Mouse (Mus musculus) embryo, embryonic 10 days (tissue): ENCODE results near the gene Scg2.
A peak's percentile ranks its signal among the peaks of the same experiment; 100 is the strongest.

Experiments used
- DNase-seq: peaks from one replicate; pipeline ENCODE4 v3.0.0-alpha.2; 2015; ENCODE audit warnings: low spot score

The Scg2 gene

DNA sequence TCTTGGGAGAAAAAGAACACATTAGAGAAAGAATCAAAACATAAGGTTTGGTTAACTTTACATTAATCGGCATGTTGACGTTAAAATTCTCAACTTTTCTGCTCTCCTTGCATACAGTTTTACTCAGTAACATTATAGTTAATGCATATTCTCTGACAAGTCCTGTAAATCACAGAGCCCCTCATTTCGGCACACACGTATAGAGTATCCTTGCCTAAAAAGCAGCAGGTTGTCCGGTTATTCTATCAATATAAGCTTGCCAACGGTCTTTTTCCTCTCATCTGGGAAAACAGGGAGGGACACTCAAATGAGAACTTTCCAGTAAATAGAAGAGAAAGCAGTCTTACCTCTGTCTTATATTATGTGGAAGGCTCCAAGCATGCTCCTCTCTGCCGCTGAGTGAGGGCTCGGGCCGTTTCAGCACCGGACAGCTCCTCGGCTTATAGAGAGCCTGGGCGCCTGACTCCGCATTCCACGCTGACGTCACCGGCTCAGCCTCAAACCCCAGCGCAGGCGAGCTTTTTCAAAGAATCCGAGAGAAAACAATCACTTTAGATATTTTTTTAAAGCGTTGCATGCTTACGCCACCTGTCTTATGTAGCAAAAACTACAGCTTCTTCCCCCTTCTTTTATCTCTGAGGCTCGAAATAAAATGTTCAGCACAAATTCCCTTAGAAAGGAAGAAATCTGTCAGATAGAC lies at the start of gene Scg2:
Gene Scg2 (minus strand): TSS at position 512 of the 700 bp plus-strand sequence.
- DNase-seq, result peak; percentile 95

DNA sequence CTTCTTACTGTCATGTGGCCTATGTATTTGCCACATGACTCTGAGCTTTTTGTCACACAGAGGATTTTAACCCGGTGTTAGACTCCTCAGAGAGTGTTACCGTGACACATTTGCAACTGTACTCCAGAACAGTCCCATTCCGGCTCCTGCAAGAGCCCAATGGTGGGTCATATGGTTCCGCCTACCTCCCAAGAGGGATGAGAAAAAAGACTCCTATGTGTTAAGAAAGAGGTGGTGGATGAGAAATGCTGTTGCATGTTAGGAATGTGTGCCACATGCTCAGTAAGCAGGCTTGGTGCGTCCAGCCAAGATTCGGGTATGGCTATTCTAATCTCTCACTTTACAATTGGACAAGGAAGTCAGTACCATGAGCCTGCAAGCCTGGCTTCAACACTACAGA lies 45.6 kb upstream of the Scg2 start:
- DNase-seq, result no peak

DNA sequence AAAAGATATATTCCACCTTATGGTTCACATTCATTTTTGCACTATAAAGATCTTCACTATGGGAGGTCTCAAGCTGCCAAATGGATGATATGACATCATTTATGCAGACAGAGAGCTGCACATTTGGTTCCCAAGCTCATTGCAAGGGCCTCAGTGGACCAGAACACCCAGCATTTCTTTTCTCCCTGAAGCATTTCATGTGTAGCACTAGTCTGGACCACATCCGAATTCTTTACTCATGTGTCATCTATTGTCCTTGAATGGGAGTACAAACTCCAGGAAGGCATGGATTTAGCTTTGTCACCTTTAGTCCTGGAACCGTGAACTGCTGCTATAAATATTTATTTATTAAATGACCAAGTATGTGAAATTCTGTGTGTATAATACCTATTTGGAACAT lies 30.9 kb upstream of the Scg2 start:
- DNase-seq, result no peak

DNA sequence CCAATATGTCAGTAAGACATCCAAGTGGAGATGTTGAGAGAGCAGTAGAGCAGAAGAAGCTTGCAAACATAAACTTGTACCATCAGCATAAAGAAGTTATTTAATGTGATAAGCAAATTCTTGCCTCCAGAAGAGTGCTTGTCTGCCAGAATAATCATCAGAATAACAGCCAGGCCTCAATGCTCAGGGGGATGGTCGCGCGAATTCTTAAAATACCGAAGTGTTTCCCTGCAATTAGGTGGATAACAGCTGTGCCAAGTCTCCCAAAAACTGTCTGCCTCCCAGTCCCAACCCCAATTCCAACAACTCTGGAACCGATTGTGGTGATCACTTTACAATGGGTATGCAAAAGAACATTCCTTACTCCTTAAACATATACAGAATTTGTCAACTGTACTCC lies 30.0 kb upstream of the Scg2 start:
- DNase-seq, result no peak

DNA sequence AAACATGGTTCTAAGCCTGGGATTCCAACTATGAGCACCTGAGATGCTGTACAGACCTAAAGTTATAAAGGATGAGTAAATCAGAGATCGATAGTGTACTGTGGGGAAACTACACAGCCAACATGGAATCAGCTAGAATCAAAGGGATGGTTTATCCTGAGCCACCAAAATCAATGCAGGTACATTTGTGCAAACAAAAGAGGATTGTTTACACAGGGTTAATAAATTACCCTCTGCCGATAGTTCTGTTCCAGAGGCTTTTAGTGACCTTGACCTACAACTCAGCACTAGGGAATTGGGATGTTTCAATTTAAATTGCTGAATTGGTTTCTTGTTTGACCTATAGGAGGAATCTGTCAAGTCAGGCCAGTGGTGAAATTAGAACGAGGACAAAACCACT lies 26.7 kb upstream of the Scg2 start:
- no peak for DNase-seq

DNA sequence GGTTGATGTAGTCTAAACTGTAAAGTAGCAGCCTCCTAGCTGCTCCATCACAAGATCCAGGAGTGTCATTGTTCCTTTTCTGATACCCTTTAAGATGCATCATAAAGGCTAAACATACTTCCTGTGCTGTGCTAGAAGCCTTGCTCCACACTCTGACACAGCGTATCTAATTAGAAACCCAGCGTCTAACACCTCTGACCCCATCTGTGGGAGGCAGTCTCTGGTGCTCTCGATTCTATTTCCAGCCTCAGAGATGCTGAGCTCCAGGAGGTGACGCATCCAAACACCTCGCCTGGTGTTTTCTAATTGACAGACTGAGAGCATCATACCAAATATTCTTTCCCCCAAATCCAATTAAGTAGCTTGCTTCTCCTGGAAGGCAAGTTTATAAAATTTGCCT lies 18.6 kb upstream of the Scg2 start:
- DNase-seq, result peak; percentile 25

DNA sequence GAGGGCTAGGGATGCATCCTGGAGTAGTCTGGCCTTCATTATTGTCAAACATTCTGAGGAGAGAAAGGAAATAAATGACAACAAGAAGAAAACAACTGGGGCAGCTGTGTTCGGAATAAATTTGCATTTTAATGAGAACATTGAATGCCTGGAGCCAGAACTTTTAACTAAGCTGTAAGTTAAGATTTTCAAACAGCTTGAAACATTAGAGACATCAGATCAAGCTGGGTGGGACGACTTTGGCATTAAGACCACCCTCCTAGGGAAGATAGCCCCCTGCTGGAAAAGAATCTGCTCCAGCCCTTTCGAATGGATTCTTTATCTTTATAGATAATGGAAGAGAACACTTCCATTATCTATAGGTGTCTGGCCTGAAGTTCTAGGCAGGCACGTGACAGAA lies 14.2 kb upstream of the Scg2 start:
- DNase-seq, result no peak

DNA sequence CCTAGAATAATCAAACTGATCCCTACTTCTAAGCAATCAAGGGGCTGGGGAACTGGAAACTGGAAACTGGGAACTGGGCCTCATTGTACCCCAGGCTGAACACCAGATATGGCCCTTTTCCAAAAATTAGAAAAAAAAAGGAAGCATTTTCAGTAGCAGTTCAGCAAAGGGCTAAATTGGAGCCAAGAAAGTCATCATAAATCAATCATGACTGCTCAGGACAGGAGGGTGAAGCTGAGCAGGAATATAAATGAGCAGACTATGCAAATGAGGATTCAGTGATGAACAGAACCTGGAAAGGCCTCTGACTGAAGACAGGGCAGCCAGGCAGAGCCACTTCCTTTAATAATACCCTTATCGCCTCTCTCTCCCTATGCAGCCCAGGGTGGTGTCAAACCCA lies 12.4 kb upstream of the Scg2 start:
- no peak for DNase-seq

DNA sequence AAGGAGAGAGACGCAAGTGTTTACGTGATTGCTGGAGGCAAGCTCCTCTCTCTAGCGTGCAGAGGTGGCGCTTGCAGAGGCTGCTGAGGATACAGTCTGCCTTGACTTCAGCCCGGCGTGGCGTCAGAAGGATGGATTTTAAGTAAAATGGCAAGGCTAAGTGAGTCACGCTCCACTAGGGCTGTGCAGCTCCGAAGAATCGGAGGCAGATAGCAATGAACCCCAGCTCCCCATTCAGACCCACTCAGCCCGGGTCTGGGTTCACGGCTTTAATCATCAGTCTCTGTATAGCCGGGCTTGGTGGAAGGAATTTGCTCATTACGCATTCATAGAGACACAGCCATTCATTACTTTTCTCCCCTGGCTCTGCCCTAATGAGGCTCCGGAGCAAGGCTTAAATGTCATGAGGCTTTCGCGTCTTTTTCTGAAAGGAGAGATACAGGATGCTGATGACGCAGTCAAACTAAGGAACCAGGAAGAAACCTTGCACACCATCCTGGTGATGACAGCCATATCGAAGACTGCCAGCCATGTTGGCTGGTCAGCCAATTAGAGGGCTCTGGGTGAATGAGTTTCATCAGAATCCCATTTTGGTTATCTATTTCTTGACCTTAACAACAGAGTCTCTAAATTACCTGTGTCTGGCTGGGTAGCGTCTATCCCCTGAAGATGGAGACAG lies 10.6 kb upstream of the Scg2 start:
- DNase-seq, result peak; percentile 23

DNA sequence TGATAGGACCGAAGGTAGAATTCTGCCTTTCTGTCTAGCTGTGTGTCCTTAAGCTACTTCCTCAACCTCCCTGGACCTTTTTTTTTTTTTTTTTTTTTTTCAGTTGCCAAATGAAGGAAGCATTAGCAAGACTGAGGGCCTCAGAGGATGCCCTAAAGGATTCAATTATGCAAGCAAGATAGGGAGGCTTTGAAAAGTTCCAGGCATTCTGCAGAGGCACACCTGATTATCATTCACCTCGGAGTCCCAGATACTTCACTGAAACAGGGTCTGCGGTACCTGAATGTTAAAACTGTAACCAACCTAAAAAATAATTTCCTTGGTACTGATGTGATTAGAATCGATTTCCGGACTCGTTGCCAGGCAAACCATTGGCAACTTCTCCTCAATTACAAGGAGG lies 10.0 kb upstream of the Scg2 start:
- DNase-seq, result no peak

DNA sequence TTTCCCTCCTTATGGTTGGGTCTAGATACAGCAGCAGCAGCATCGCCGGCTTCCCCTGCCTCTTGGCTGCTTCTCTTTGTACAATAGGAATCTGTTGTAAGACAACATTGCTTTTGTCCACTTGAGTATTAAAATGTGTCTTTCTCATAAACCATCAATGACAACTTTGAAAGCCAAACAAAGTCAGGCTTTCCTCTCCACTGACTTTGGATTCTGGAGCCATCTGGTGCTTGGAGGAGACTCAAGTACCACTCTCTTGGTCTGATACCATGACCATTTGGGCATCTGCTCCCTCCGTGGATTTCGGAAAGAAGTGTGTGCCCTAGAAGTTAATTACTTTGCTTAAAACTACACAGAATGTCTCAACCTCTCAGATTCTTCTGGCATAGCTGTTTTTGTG lies 5.7 kb upstream of the Scg2 start:
- DNase-seq, result no peak

DNA sequence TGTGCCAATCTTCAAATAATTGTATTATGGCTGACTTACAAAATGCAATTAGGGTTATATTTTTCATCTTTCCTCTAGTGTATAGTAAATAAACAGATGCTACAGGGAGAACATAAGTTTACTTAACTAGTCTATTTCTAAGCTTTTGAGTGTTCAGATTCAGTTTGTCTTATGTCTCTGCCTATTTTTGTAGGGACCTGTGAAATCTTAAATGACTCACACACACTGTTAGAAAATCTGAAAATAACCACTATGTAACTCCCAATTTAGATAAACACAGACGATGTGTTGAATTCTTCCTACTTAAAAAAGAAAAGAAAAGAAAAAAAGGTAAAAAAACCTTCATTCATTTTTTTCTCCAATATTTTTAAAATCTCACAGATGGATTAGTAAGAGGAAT lies 2.2 kb downstream of the Scg2 start:
- no peak for DNase-seq

DNA sequence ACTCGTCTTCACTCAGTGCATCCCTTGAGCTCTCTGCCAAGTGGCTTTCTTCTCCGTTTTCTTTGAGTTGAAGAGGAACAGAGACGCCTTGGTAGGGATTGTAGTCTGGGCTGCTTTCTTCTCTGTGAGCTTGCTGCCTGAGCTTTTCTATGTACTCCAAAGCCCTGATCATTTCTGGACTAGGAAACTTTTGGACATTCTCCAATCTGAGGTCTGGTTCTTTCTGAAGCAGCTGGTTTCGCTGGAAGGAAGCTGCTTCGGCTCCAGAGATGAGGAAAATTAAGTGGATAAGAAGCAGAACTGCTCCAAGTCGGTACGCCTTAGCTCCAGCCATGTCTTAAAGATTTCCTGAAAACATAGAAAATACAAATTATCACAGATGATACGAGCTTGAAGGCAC lies 3.2 kb downstream of the Scg2 start:
- no peak for DNase-seq

DNA sequence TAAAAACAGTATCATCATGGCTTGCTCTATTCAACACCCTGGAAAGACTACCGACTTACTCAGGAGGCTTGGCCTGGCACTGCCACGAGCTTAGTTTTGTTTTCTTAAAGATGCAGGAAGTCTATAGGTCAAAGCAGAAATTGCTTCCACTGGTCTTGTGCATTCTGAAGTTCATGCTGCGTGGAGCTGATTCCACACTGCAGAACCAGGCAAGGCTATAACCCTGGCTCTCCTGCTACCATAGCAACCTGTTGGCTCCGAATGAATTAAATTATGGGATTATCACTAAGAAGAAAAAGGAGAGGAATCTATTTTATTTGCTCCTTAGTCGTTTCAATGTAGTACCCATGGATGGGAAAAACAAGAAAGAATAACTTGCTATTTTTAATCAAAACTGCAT lies 10.9 kb downstream of the Scg2 start:
- DNase-seq, result no peak

DNA sequence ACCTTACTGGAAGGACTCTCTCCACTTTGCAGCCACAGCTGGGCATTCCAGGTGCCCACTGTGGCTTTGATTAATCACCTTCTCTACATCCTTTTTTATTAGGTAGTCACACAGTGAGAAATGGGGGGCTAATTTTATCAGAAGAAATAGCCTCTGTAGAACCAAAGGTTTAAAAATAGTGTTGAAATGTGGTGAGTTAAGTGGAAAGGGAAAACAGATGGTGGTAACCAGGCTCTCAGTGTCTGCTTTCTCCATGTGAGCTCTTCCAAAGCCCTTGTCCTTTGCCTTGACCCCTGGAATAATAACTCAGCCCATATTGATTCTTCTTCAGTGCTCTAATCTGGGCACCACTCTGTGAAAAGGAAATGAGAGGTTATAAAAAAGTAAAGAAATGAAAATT lies 24.4 kb downstream of the Scg2 start:
- no peak for DNase-seq

DNA sequence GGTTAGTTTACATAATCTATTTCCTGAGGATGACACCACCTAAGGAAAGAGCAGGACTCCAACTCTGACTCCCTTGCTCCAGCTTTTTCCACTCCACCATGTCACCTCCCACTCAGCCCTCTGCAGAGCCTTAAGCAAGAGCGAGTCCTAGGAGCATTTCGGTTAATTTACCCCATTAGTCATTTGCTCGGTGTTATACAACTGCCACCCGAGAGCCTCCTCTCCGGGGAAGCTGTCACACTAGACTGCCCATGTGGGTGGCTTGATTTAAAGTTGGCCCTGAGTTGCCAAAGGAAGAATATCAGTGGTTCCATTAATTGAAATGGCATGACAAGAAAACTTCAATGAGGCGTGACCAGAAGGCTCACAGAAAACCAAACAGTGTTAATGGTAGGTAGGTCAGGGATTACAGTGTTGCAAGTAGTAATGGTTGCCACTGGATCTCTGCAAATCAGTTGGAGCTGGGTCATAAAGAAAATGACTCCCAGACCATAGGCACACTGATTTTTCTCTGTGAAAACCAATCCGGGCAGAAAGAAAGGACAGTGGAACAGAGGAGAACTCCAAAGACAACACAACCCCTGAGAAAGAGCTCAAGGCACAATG lies 33.5 kb downstream of the Scg2 start:
- DNase-seq, result no peak

DNA sequence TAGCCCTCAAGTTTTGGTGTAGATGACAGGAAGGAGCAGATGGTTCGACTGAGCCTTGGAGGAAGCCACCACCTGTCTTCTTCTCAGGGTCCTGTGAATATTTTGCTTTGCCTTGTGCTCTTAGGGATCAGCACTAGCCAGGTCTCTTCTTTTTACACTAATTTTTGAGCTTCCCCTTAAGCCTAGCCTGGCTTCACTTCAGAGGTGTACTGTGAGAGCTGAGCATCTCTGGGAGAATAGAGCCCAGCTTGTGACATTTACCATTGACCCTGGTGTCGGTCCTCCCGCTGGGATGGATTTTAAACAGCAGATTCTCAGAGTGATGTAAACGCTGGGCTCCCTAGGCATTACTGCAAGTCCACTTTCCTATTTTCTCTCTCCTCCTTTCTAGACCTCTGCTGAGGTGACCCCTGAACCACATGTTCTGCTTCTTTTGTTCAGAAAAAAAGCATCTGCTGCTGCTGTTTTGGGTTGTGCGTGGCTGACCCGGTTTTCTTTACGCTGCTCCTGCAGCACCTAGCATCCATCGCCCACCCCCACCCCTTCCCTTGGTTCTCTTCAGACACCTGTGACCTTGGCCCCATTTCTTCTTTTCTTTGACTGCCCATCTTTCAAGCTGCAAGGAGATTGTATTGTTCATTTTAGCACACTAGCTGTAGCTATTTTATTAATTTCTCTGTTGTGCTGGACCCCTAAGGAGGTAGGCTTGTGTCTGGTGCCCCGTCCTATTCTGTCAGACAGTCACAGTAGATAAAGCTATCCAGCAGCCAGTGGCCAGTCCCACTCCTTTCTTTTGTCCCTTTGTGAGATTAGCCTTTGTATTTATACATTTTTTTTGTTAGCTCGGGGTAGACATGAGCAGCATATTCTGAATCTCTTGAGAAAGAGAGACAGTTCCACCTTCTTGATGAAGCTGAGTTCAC lies 38.6 kb downstream of the Scg2 start:
- peak; percentile 7 for DNase-seq

DNA sequence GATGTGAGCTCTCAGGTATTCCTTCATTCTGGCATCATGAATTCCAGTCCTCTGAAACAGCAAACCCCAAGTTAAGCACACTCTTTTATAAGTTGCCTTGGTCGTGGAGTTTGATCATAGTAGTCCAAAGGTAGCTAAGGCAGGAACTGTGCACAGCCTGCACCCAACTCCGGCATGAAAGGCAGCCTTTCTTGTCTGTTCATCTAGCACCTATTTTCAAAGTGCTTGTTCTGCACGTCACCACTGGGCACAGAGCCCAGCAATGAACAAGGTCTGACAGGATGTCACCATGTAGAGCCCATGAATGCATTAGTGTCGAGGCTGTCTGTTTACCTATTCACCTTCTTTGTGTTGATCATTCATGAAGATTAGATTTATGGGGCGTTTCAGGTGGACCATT lies 39.6 kb downstream of the Scg2 start:
- DNase-seq, result no peak
